Comparison of ENCODE assay signal across 35 mouse cellular contexts in genomic region chr5:103677894-103678293, GRCm38 (mm10). TPM values are rescaled to one million over a fixed set of nuclear protein-coding genes. Genes with fewer than 3 reads are reported as not detected.
"Had no signal": no experiment of that assay in that cellular context is flagged by ENCODE, and none has a peak within 500 bp of the region (broad histone marks: within the 10 kb centered on the region; RNA-seq: fewer than 3 reads in every experiment).

No protein-coding gene starts in this region.

- H3K4me1 ChIP-seq: heart, embryonic 13.5 days; heart, embryonic 15.5 days; hindbrain, embryonic 13.5 days; hindbrain, embryonic 15.5 days; liver, embryonic 12.5 days had no signal

- H3K27me3 ChIP-seq: heart, embryonic 13.5 days; heart, embryonic 15.5 days; hindbrain, embryonic 13.5 days; hindbrain, embryonic 15.5 days; limb, embryonic 13.5 days; limb, embryonic 15.5 days; liver, embryonic 12.5 days had no signal

- DNase-seq: forebrain, postnatal 0 days; gastrocnemius, postnatal 14 days; gastrocnemius, postnatal 36 days; heart, adult 11 months; heart, adult 2 months; heart, postnatal 14 days; heart, postnatal 36 days; kidney, adult 18-20 months; kidney, adult 8-10 months; kidney, postnatal 25 days; layer of hippocampus, adult 9-11 months; layer of hippocampus, postnatal 36 days; left cerebral cortex, postnatal 4 days had no signal

- H3K9me3 ChIP-seq: heart, embryonic 13.5 days; heart, embryonic 15.5 days; hindbrain, embryonic 13.5 days; hindbrain, embryonic 15.5 days; limb, embryonic 13.5 days; limb, embryonic 15.5 days; liver, embryonic 12.5 days had no signal

- ATAC-seq: forebrain, postnatal 0 days; hindbrain, postnatal 0 days; intestine, embryonic 16.5 days; liver, embryonic 12.5 days had no signal

- H3K4me2 ChIP-seq: heart, embryonic 11.5 days; heart, embryonic 13.5 days; heart, embryonic 15.5 days; hindbrain, embryonic 13.5 days; hindbrain, embryonic 15.5 days; limb, embryonic 13.5 days; limb, embryonic 15.5 days; liver, embryonic 12.5 days had no signal

- H3K4me3 ChIP-seq: heart, adult 2 months; heart, embryonic 13.5 days; heart, embryonic 15.5 days; hindbrain, embryonic 13.5 days; hindbrain, embryonic 15.5 days; limb, embryonic 13.5 days; limb, embryonic 15.5 days; liver, embryonic 12.5 days had no signal

- H3K27ac ChIP-seq: heart, adult 2 months; heart, embryonic 13.5 days; heart, embryonic 15.5 days; hindbrain, embryonic 13.5 days; hindbrain, embryonic 15.5 days; hindbrain, postnatal 0 days; limb, embryonic 13.5 days; limb, embryonic 15.5 days; liver, embryonic 12.5 days; liver, embryonic 14.5 days had no signal

- H3K9ac ChIP-seq: forebrain, postnatal 0 days; heart, embryonic 13.5 days; heart, embryonic 15.5 days; hindbrain, embryonic 13.5 days; hindbrain, embryonic 15.5 days; limb, embryonic 13.5 days; limb, embryonic 15.5 days; liver, embryonic 12.5 days; liver, embryonic 14.5 days had no signal

- H3K36me3 ChIP-seq: heart, embryonic 13.5 days; heart, embryonic 15.5 days; hindbrain, embryonic 13.5 days; hindbrain, embryonic 15.5 days; limb, embryonic 13.5 days; limb, embryonic 15.5 days; liver, embryonic 12.5 days had no signal

RNA-seq across cellular contexts. Expression of gene 1700016H13Rik, which starts 22.1 kb away (rescaled TPM):
- total RNA-seq: heart, adult 2 months; heart, postnatal 14 days; heart, postnatal 36 days; hematopoietic stem cell, adult 5-6 weeks; layer of hippocampus, adult 18-20 months; layer of hippocampus, adult 8-10 months; layer of hippocampus, postnatal 14 days; layer of hippocampus, postnatal 36 days; left cerebral cortex, adult 18-20 months; left cerebral cortex, adult 8-10 months; left cerebral cortex, postnatal 10 days; left cerebral cortex, postnatal 25 days; liver, adult 2 months had no signal
- polyA plus RNA-seq: heart, embryonic 11.5 days; hindbrain, embryonic 11.5 days; hindbrain, postnatal 0 days; intestine, embryonic 16.5 days; limb, embryonic 13.5 days; liver, adult 2 months; liver, embryonic 12.5 days; liver, embryonic 14.5 days; liver, embryonic 16.5 days had no signal

RNA-seq across cellular contexts. Expression of gene Slc10a6, which starts 48.7 kb away (rescaled TPM):
- total RNA-seq: hematopoietic stem cell, adult 5-6 weeks; layer of hippocampus, adult 18-20 months; layer of hippocampus, postnatal 36 days; left cerebral cortex, adult 18-20 months; left cerebral cortex, adult 8-10 months; left cerebral cortex, postnatal 25 days; left cerebral cortex, postnatal 4 days had no signal
- polyA plus RNA-seq: limb, embryonic 13.5 days; liver, embryonic 12.5 days; liver, embryonic 14.5 days; liver, embryonic 16.5 days had no signal
